Mouse (Mus musculus): ENCODE data around the gene Slc25a27. TPM values are rescaled to one million over a fixed set of nuclear protein-coding genes. Genes with fewer than 3 reads are reported as not detected.

Gene Slc25a27
- polyA plus RNA-seq (2015; fragmentation: Nextera tagmentation; extraction: Ambion mirVana), result 4.5 and 6.9 TPM in 2 replicates

GRCm38 (mm10) chr17:43666576-43667289 is at the start of gene Slc25a27:
Gene Slc25a27, minus strand, starts transcription at chr17:43667214.

GRCm38 (mm10) chr17:43667290-43667843 is 353 bp upstream of the Slc25a27 start, which contains the start of gene Cyp39a1:
Gene Cyp39a1, plus strand, starts transcription at chr17:43667425.

GRCm38 (mm10) chr17:43629496-43630426 is 37.3 kb downstream of the Slc25a27 start, which contains the start of gene Tdrd6:
Gene Tdrd6, minus strand, starts transcription at chr17:43630299.

Other genes with a start within 250 kb of the Slc25a27 start
- gene Mep1a, start 164.4 kb downstream of the Slc25a27 start, polyA plus RNA-seq (2015; fragmentation: Nextera tagmentation; extraction: Ambion mirVana), result not detected in 2 replicates
- 0.32 and 0.38 TPM in 2 replicates for gene Ankrd66, start 123.6 kb downstream of the Slc25a27 start, polyA plus RNA-seq (2015; fragmentation: Nextera tagmentation; extraction: Ambion mirVana)
- 41.6 and 48.2 TPM in 2 replicates for gene Pla2g7, start 99.1 kb downstream of the Slc25a27 start, polyA plus RNA-seq (2015; fragmentation: Nextera tagmentation; extraction: Ambion mirVana)
- not detected in 2 replicates for gene Tdrd6, start 36.9 kb downstream of the Slc25a27 start, polyA plus RNA-seq (2015; fragmentation: Nextera tagmentation; extraction: Ambion mirVana)
- 3.9 and 5.2 TPM in 2 replicates for gene Cyp39a1, start 211 bp upstream of the Slc25a27 start, polyA plus RNA-seq (2015; fragmentation: Nextera tagmentation; extraction: Ambion mirVana)
- gene Rcan2, start 134.1 kb upstream of the Slc25a27 start, polyA plus RNA-seq (2015; fragmentation: Nextera tagmentation; extraction: Ambion mirVana), result 1.7 and 2.4 TPM in 2 replicates

All from spleen, postnatal 0 days (tissue).